Mouse (Mus musculus) adipocyte (in vitro differentiated cells): ENCODE data around the gene Kcnq4.
A peak's percentile ranks its signal among the peaks of the same experiment; 100 is the strongest.

ENCODE experiments used
- DNase-seq: peaks from one replicate; pipeline ENCODE4 v3.0.0-alpha.2; 2016; ENCODE audit warnings: low spot score

The Kcnq4 gene

GRCm38 (mm10) chr4:120747941-120748866 is at the start of gene Kcnq4:
Gene Kcnq4 (minus strand): TSS chr4:120748612.
- DNase-seq = no peak

GRCm38 (mm10) chr4:120796687-120797086 is 48.3 kb upstream of the Kcnq4 start:
- no peak for DNase-seq

- no peak for DNase-seq
These were observed 47.2 kb upstream of the Kcnq4 start for GRCm38 (mm10) chr4:120795646-120796045.

- DNase-seq = no peak
These were observed 44.5 kb upstream of the Kcnq4 start for GRCm38 (mm10) chr4:120792918-120793317.

GRCm38 (mm10) chr4:120790027-120790426 is 41.6 kb upstream of the Kcnq4 start:
- no peak for DNase-seq

- no peak for DNase-seq
These were observed 7.4 kb upstream of the Kcnq4 start for GRCm38 (mm10) chr4:120755801-120756200.

- DNase-seq = peak; percentile 70
These were observed 6.9 kb upstream of the Kcnq4 start for GRCm38 (mm10) chr4:120755299-120755698.

- DNase-seq = no peak
These were observed 1.2 kb upstream of the Kcnq4 start for GRCm38 (mm10) chr4:120749601-120750000.

GRCm38 (mm10) chr4:120747243-120747792 is 1.1 kb downstream of the Kcnq4 start:
- no peak for DNase-seq

GRCm38 (mm10) chr4:120746552-120747150 is 1.8 kb downstream of the Kcnq4 start:
- DNase-seq = no peak

GRCm38 (mm10) chr4:120745731-120746551 is 2.5 kb downstream of the Kcnq4 start:
- no peak for DNase-seq

- peak; percentile 50 for DNase-seq
These were observed 4.8 kb downstream of the Kcnq4 start for GRCm38 (mm10) chr4:120743636-120744035.

- DNase-seq = peak; percentile 56
These were observed 7.1 kb downstream of the Kcnq4 start for GRCm38 (mm10) chr4:120741303-120741702.

- DNase-seq = no peak
These were observed 14.3 kb downstream of the Kcnq4 start for GRCm38 (mm10) chr4:120734012-120734622.

- no peak for DNase-seq
These were observed 15.7 kb downstream of the Kcnq4 start for GRCm38 (mm10) chr4:120732737-120733136.

GRCm38 (mm10) chr4:120731030-120731644 is 17.3 kb downstream of the Kcnq4 start:
- no peak for DNase-seq

- DNase-seq = no peak
These were observed 17.8 kb downstream of the Kcnq4 start for GRCm38 (mm10) chr4:120730574-120730973.

GRCm38 (mm10) chr4:120730146-120730545 is 18.3 kb downstream of the Kcnq4 start:
- DNase-seq = peak; percentile 56

- no peak for DNase-seq
These were observed 19.0 kb downstream of the Kcnq4 start for GRCm38 (mm10) chr4:120729441-120729840.

GRCm38 (mm10) chr4:120727842-120728241 is 20.6 kb downstream of the Kcnq4 start:
- no peak for DNase-seq

GRCm38 (mm10) chr4:120726174-120726573 is 22.2 kb downstream of the Kcnq4 start:
- peak; percentile 92 for DNase-seq
